Mouse (Mus musculus): ENCODE measurements at regions not wholly inside any gene's neighbourhood (a gene's known extent, or its start where the extent isn't known, plus 50 kb on each side); places are given as distances from the start of the nearest gene placed in this dataset.

- no peak for DNase-seq (ENCODE audit: low read depth)
Observed at GRCm38 (mm10) chr17:9848559-9849357, 179.2 kb upstream of the Pabpc6 start.

GRCm38 (mm10) chr17:9845451-9846075, 176.0 kb upstream of the Pabpc6 start:
- DNase-seq (ENCODE audit: low read depth) = no peak

GRCm38 (mm10) chr17:9841103-9841502, 171.6 kb upstream of the Pabpc6 start:
- DNase-seq (ENCODE audit: low read depth) = no peak

GRCm38 (mm10) chr17:9839256-9839655, 169.7 kb upstream of the Pabpc6 start:
- no peak for DNase-seq (ENCODE audit: low read depth)

GRCm38 (mm10) chr17:9836995-9837842, 167.7 kb upstream of the Pabpc6 start:
- DNase-seq (ENCODE audit: low read depth) = no peak

GRCm38 (mm10) chr17:9829895-9830294, 160.4 kb upstream of the Pabpc6 start:
- no peak for DNase-seq (ENCODE audit: low read depth)

- no peak for DNase-seq (ENCODE audit: low read depth)
Observed at GRCm38 (mm10) chr17:9821358-9821757, 151.8 kb upstream of the Pabpc6 start.

- DNase-seq (ENCODE audit: low read depth) = no peak
Observed at GRCm38 (mm10) chr17:9817056-9817455, 147.5 kb upstream of the Pabpc6 start.

- DNase-seq (ENCODE audit: low read depth) = no peak
Observed at GRCm38 (mm10) chr17:9797069-9797468, 127.6 kb upstream of the Pabpc6 start.

GRCm38 (mm10) chr17:9796225-9796988, 126.9 kb upstream of the Pabpc6 start:
- no peak for DNase-seq (ENCODE audit: low read depth)

- DNase-seq (ENCODE audit: low read depth) = no peak
Observed at GRCm38 (mm10) chr17:9778866-9779265, 109.3 kb upstream of the Pabpc6 start.

GRCm38 (mm10) chr17:9777165-9777564, 107.6 kb upstream of the Pabpc6 start:
- no peak for DNase-seq (ENCODE audit: low read depth)

GRCm38 (mm10) chr17:9776286-9777016, 106.9 kb upstream of the Pabpc6 start:
- DNase-seq (ENCODE audit: low read depth) = no peak

GRCm38 (mm10) chr17:9775668-9776151, 106.2 kb upstream of the Pabpc6 start:
- DNase-seq (ENCODE audit: low read depth) = no peak

- DNase-seq (ENCODE audit: low read depth) = no peak
Observed at GRCm38 (mm10) chr17:9774740-9775629, 105.5 kb upstream of the Pabpc6 start.

- DNase-seq (ENCODE audit: low read depth) = peak; percentile 2
Observed at GRCm38 (mm10) chr17:9773744-9774143, 104.2 kb upstream of the Pabpc6 start.

GRCm38 (mm10) chr17:9768275-9768674, 98.8 kb upstream of the Pabpc6 start:
- DNase-seq (ENCODE audit: low read depth) = peak; percentile 13

GRCm38 (mm10) chr17:9765680-9766250, 96.2 kb upstream of the Pabpc6 start:
- DNase-seq (ENCODE audit: low read depth) = no peak

GRCm38 (mm10) chr17:9764701-9765359, 95.3 kb upstream of the Pabpc6 start:
- DNase-seq (ENCODE audit: low read depth) = no peak

Data from 416B (cell line).